Mouse (Mus musculus) lung, embryonic 15.5 days (tissue): ENCODE results near the gene Iqcg. TPM values are rescaled to one million over a fixed set of nuclear protein-coding genes. Genes with fewer than 3 reads are reported as not detected.
A peak's percentile ranks its signal among the peaks of the same experiment; 100 is the strongest.

Experiments used
- ATAC-seq: fragments of 200-750 bp; cut with Nextera tagmentation; 2 replicates; pipeline ENCODE4 v1.8.0; 2017; ENCODE audit warnings: moderate number of reproducible peaks, borderline replicate concordance; ENCODE audit not compliant: low FRiP score, low TSS enrichment; ENCODE audit errors: extremely low read depth
- H3K27ac ChIP-seq: fragments of 300-500 bp; sonication (generic); 2 replicates; pipeline ENCODE4 v1.5.1; 2015; ENCODE audit warnings: moderate library complexity, mild to moderate bottlenecking, inconsistent platforms
- H3K27me3 ChIP-seq: fragments of 300-500 bp; sonication (generic); 2 replicates; pipeline ENCODE4 v1.6.1; 2015; ENCODE audit warnings: inconsistent platforms
- H3K36me3 ChIP-seq: fragments of 300-500 bp; sonication (generic); 2 replicates; pipeline ENCODE4 v1.6.1; 2015; ENCODE audit warnings: inconsistent platforms
- H3K4me1 ChIP-seq: fragments of 300-500 bp; sonication (generic); 2 replicates; pipeline ENCODE4 v1.6.1; 2015; ENCODE audit warnings: inconsistent platforms
- H3K4me2 ChIP-seq: fragments of 300-500 bp; sonication (generic); 2 replicates; pipeline ENCODE4 v1.6.1; 2015; ENCODE audit warnings: inconsistent platforms, mild to moderate bottlenecking, moderate library complexity
- H3K4me3 ChIP-seq: fragments of 300-500 bp; sonication (generic); 2 replicates; pipeline ENCODE4 v1.5.1; 2015; ENCODE audit warnings: mild to moderate bottlenecking, inconsistent platforms
- H3K9ac ChIP-seq: fragments of 300-500 bp; sonication (generic); 2 replicates; pipeline ENCODE4 v1.6.1; 2015; ENCODE audit warnings: inconsistent platforms
- H3K9me3 ChIP-seq: fragments of 300-500 bp; sonication (generic); 2 replicates; pipeline ENCODE4 v1.6.1; 2016; ENCODE audit warnings: inconsistent platforms
- WGBS: fragments of 180-500 bp; shearing (Covaris S2); methylation state at CpG from one replicate; pipeline ENCODE4 v1.1.7; 2015; 5-methylcytosine and 5-hydroxymethylcytosine counted together
- polyA plus RNA-seq: library from polyadenylated mRNA; unstranded; fragments of >200 nt; fragmentation: Nextera tagmentation; extraction: Ambion mirVana; gene quantifications from 2 replicates; pipeline ENCODE4 v1.2.1, GENCODE M21; 2015

Gene Iqcg
- polyA plus RNA-seq, result 4.1 and 4.3 TPM in 2 replicates

- no peaks in the 10 kb centered on the region for H3K9me3 ChIP-seq
- WGBS, result under 1% methylated on average over 47 of the region's 47 CpGs
- peak within 1 kb of the TSS; percentile 77 for H3K4me3 ChIP-seq
- H3K4me1 ChIP-seq, result peaks cover 21% of the 10 kb centered on the region
- H3K27ac ChIP-seq, result peak within 1 kb of the TSS; percentile 89
- peak; percentile 93 for ATAC-seq
- H3K36me3 ChIP-seq, result peaks cover 33% of the 10 kb centered on the region
- H3K4me2 ChIP-seq, result peak within 1 kb of the TSS; percentile 72
- H3K9ac ChIP-seq, result peak within 1 kb of the TSS; percentile 94
- H3K27me3 ChIP-seq, result no peaks in the 10 kb centered on the region
These were observed at the start of gene Iqcg, which contains the start of gene Rpl35a for GRCm38 (mm10) chr16:33056095-33056785. Iqcg (minus strand) TSS chr16:33056218. Rpl35a (plus strand) TSS chr16:33056453.

GRCm38 (mm10) chr16:33085666-33086065 is 29.6 kb upstream of the Iqcg start:
- Histone ChIP-seq H3K4me2 (no peak overlapping the region), H3K9me3 (no peaks in the 10 kb centered on the region), H3K4me3 (no peak overlapping the region), H3K36me3 (0 out of 2 replicates have a peak, but pooled peaks cover 6% of the 10 kb centered on the region), H3K27me3 (no peaks in the 10 kb centered on the region), H3K4me1 (no peaks in the 10 kb centered on the region), H3K27ac (no peak overlapping the region), H3K9ac (no peak overlapping the region)
- ATAC-seq, result no peak
- WGBS, result 62% methylated on average over 8 of the region's 8 CpGs

- H3K27me3 ChIP-seq, result no peaks in the 10 kb centered on the region
- no peaks in the 10 kb centered on the region for H3K36me3 ChIP-seq
- ATAC-seq, result no peak
- H3K4me3 ChIP-seq, result no peak overlapping the region
- H3K4me2 ChIP-seq, result no peak overlapping the region
- no peaks in the 10 kb centered on the region for H3K4me1 ChIP-seq
- no peak overlapping the region for H3K27ac ChIP-seq
- no peak overlapping the region for H3K9ac ChIP-seq
- 94% methylated on average over 2 of the region's 2 CpGs for WGBS
- H3K9me3 ChIP-seq, result no peaks in the 10 kb centered on the region
These were observed 28.0 kb upstream of the Iqcg start for GRCm38 (mm10) chr16:33083996-33084395.

- 87% methylated on average over 6 of the region's 6 CpGs for WGBS
- Histone ChIP-seq H3K27me3 (no peaks in the 10 kb centered on the region), H3K4me3 (no peak overlapping the region)
These were observed 26.9 kb upstream of the Iqcg start for GRCm38 (mm10) chr16:33082951-33083350.

GRCm38 (mm10) chr16:33080063-33080462 is 24.0 kb upstream of the Iqcg start:
- H3K27me3 ChIP-seq, result no peaks in the 10 kb centered on the region
- no peak overlapping the region for H3K4me2 ChIP-seq
- H3K4me3 ChIP-seq, result no peak overlapping the region
- ATAC-seq, result no peak
- no peaks in the 10 kb centered on the region for H3K9me3 ChIP-seq
- 0 out of 2 replicates have a peak, but pooled peaks cover 2% of the 10 kb centered on the region for H3K36me3 ChIP-seq
- H3K4me1 ChIP-seq, result no peaks in the 10 kb centered on the region
- 93% methylated on average over 7 of the region's 7 CpGs for WGBS
- no peak overlapping the region for H3K9ac ChIP-seq
- no peak overlapping the region for H3K27ac ChIP-seq

More at GRCm38 (mm10) chr16:33082951-33083350, 26.9 kb upstream of the Iqcg start:
- no peak for ATAC-seq
- Histone ChIP-seq H3K4me1 (no peaks in the 10 kb centered on the region), H3K4me2 (no peak overlapping the region), H3K27ac (no peak overlapping the region), H3K9ac (no peak overlapping the region), H3K9me3 (no peaks in the 10 kb centered on the region), H3K36me3 (no peaks in the 10 kb centered on the region)

GRCm38 (mm10) chr16:33077069-33077627 is 21.1 kb upstream of the Iqcg start:
- Histone ChIP-seq H3K27me3 (no peaks in the 10 kb centered on the region), H3K9ac (no peak overlapping the region), H3K9me3 (no peaks in the 10 kb centered on the region), H3K4me2 (no peak overlapping the region), H3K4me3 (no peak overlapping the region), H3K36me3 (0 out of 2 replicates have a peak, but pooled peaks cover 8% of the 10 kb centered on the region), H3K27ac (no peak overlapping the region), H3K4me1 (no peaks in the 10 kb centered on the region)
- 83% methylated on average over 5 of the region's 5 CpGs for WGBS
- no peak for ATAC-seq

- H3K4me1 ChIP-seq, result no peaks in the 10 kb centered on the region
- no peaks in the 10 kb centered on the region for H3K27me3 ChIP-seq
- peaks cover 10% of the 10 kb centered on the region; the same call in 1 of the 2 replicates for H3K36me3 ChIP-seq
- H3K9ac ChIP-seq, result no peak overlapping the region
- no peaks in the 10 kb centered on the region for H3K9me3 ChIP-seq
- no peak overlapping the region for H3K27ac ChIP-seq
- no peak overlapping the region for H3K4me3 ChIP-seq
- no peak overlapping the region for H3K4me2 ChIP-seq
- ATAC-seq, result no peak
- WGBS, result 48% methylated on average over 6 of the region's 6 CpGs
These were observed 20.1 kb upstream of the Iqcg start for GRCm38 (mm10) chr16:33076078-33076477.

- no peaks in the 10 kb centered on the region for H3K27me3 ChIP-seq
- peaks cover 13% of the 10 kb centered on the region; the same call in 1 of the 2 replicates for H3K36me3 ChIP-seq
- H3K4me1 ChIP-seq, result no peaks in the 10 kb centered on the region
- H3K9ac ChIP-seq, result no peak overlapping the region
- no peak overlapping the region for H3K27ac ChIP-seq
- WGBS, result 54% methylated on average over 5 of the region's 5 CpGs
- H3K4me2 ChIP-seq, result no peak overlapping the region
- no peaks in the 10 kb centered on the region for H3K9me3 ChIP-seq
- H3K4me3 ChIP-seq, result no peak overlapping the region
- no peak for ATAC-seq
These were observed 18.9 kb upstream of the Iqcg start for GRCm38 (mm10) chr16:33074967-33075366.

GRCm38 (mm10) chr16:33072871-33073557 is 17.0 kb upstream of the Iqcg start:
- no peaks in the 10 kb centered on the region for H3K4me1 ChIP-seq
- no peak overlapping the region for H3K4me3 ChIP-seq
- no peak overlapping the region for H3K9ac ChIP-seq
- H3K4me2 ChIP-seq, result no peak overlapping the region
- 82% methylated on average over 6 of the region's 6 CpGs for whole genome bisulfite sequencing
- no peaks in the 10 kb centered on the region for H3K9me3 ChIP-seq
- no peaks in the 10 kb centered on the region for H3K27me3 ChIP-seq
- H3K27ac ChIP-seq, result no peak overlapping the region
- ATAC-seq, result no peak; the same call in 1 of the 2 replicates
- peaks cover 13% of the 10 kb centered on the region; the same call in 1 of the 2 replicates for H3K36me3 ChIP-seq

- Histone ChIP-seq H3K27ac (no peak overlapping the region), H3K9ac (no peak overlapping the region), H3K36me3 (peaks cover 13% of the 10 kb centered on the region; the same call in 1 of the 2 replicates), H3K9me3 (no peaks in the 10 kb centered on the region), H3K27me3 (no peaks in the 10 kb centered on the region), H3K4me2 (no peak overlapping the region), H3K4me3 (no peak overlapping the region), H3K4me1 (no peaks in the 10 kb centered on the region)
- no peak for ATAC-seq
These were observed 14.9 kb upstream of the Iqcg start for GRCm38 (mm10) chr16:33070928-33071327.

- WGBS, result 78% methylated on average over 9 of the region's 9 CpGs
- no peak overlapping the region for H3K4me3 ChIP-seq
- H3K9me3 ChIP-seq, result no peaks in the 10 kb centered on the region
- peaks cover 15% of the 10 kb centered on the region for H3K4me1 ChIP-seq
- H3K36me3 ChIP-seq, result peaks cover 14% of the 10 kb centered on the region
- H3K27me3 ChIP-seq, result no peaks in the 10 kb centered on the region
- no peak for ATAC-seq
- H3K9ac ChIP-seq, result no peak overlapping the region
- H3K4me2 ChIP-seq, result no peak overlapping the region
- no peak overlapping the region for H3K27ac ChIP-seq
These were observed 8.6 kb upstream of the Iqcg start for GRCm38 (mm10) chr16:33064636-33065035.

GRCm38 (mm10) chr16:33063267-33063666 is 7.2 kb upstream of the Iqcg start:
- Histone ChIP-seq H3K27me3 (no peaks in the 10 kb centered on the region), H3K4me3 (peak overlapping the region; percentile 67), H3K4me2 (peak overlapping the region; percentile 85), H3K9me3 (no peaks in the 10 kb centered on the region), H3K4me1 (peaks cover 27% of the 10 kb centered on the region), H3K9ac (peak overlapping the region; percentile 55; the same call in 1 of the 2 replicates), H3K27ac (peak overlapping the region; percentile 82), H3K36me3 (peaks cover 28% of the 10 kb centered on the region)
- ATAC-seq, result no peak
- 13% methylated on average over 7 of the region's 7 CpGs for WGBS
